ENCODE assay signal across 7 mouse cellular contexts in genomic region chr3:51539567-51540408, GRCm38 (mm10). TPM values are rescaled to one million over a fixed set of nuclear protein-coding genes. Genes with fewer than 3 reads are reported as not detected.
DNase-seq lines count a peak whose midpoint lies in the region; ATAC-seq and TF ChIP-seq lines count a peak whose summit lies in the region.

No protein-coding gene starts in this region.

- TF ChIP-seq POLR2A in cerebellum, adult 2 months (IDR thresholded peaks at IDR 0.05; ENCODE audit: borderline replicate concordance, insufficient read depth, low read length) = no peak

- H3K4me3 ChIP-seq in cerebellum, adult 2 months (replicated peaks; ENCODE audit: insufficient read depth, low read depth, low read length) = no peak overlapping the region
- no peak overlapping the region for H3K4me3 ChIP-seq in kidney, embryonic 16.5 days (ENCODE audit: low read length)
- H3K4me3 ChIP-seq in lung, embryonic 14.5 days (ENCODE audit: low read depth, low read length) = no peak overlapping the region

- H3K4me1 ChIP-seq in cerebellum, adult 2 months (ENCODE audit: control insufficient read depth, insufficient read depth, low read length) = peaks cover 7% of the 10 kb centered on the region; the same call in 1 of the 2 replicates
- H3K4me1 ChIP-seq in kidney, embryonic 16.5 days (ENCODE audit: insufficient read depth, low read length) = no peaks in the 10 kb centered on the region
- no peaks in the 10 kb centered on the region for H3K4me1 ChIP-seq in lung, embryonic 14.5 days (ENCODE audit: insufficient read depth)

- H3K27me3 ChIP-seq in cerebellum, adult 2 months (ENCODE audit: control insufficient read depth, insufficient read depth, low read length) = no peaks in the 10 kb centered on the region
- H3K27me3 ChIP-seq in kidney, embryonic 16.5 days (ENCODE audit: insufficient read depth, low read length) = no peaks in the 10 kb centered on the region
- no peaks in the 10 kb centered on the region for H3K27me3 ChIP-seq in lung, embryonic 14.5 days (ENCODE audit: insufficient read depth, low read length)

- no peak overlapping the region for H3K9ac ChIP-seq in kidney, embryonic 16.5 days (replicated peaks; ENCODE audit: low read length)
- H3K9ac ChIP-seq in lung, embryonic 14.5 days = no peak overlapping the region

- ATAC-seq in kidney, embryonic 16.5 days (ENCODE audit: low FRiP score, low TSS enrichment) = peak; percentile 35; the same call in 1 of the 2 replicates
- ATAC-seq in lung, embryonic 14.5 days (ENCODE audit: insufficient read depth) = peak; percentile 47

- no peak overlapping the region for H3K4me2 ChIP-seq in kidney, embryonic 16.5 days (replicated peaks; ENCODE audit: low read depth, low read length)
- no peak overlapping the region for H3K4me2 ChIP-seq in lung, embryonic 14.5 days

- 53% methylated on average over 15 of the region's 15 CpGs for WGBS in cerebellum, adult 2 months
- WGBS in kidney, embryonic 16.5 days = 57% methylated on average over 15 of the region's 15 CpGs
- 57% methylated on average over 15 of the region's 15 CpGs for WGBS in lung, embryonic 14.5 days

- H3K9me3 ChIP-seq in kidney, embryonic 16.5 days (ENCODE audit: low read length) = no peaks in the 10 kb centered on the region
- no peaks in the 10 kb centered on the region for H3K9me3 ChIP-seq in lung, embryonic 14.5 days (ENCODE audit: low read depth, low read length)

- peak overlapping the region; percentile 22; the same call in 1 of the 2 replicates for H3K27ac ChIP-seq in cerebellum, adult 2 months (ENCODE audit: insufficient read depth, low read length)
- H3K27ac ChIP-seq in kidney, embryonic 16.5 days (ENCODE audit: low read length) = no peak overlapping the region
- H3K27ac ChIP-seq in lung, embryonic 14.5 days (ENCODE audit: low read depth) = no peak overlapping the region

- peak; percentile 76 for TF ChIP-seq CTCF in cerebellum, adult 2 months (IDR thresholded peaks at IDR 0.05; ENCODE audit: borderline replicate concordance, insufficient read depth, low read depth, low read length)
- peak; percentile 79 for TF ChIP-seq CTCF in lung, embryonic 14.5 days (IDR thresholded peaks at IDR 0.05; ENCODE audit: low read depth)

- peaks cover 47% of the 10 kb centered on the region for H3K36me3 ChIP-seq in kidney, embryonic 16.5 days (ENCODE audit: insufficient read depth, low read length)
- peaks cover 67% of the 10 kb centered on the region for H3K36me3 ChIP-seq in lung, embryonic 14.5 days (ENCODE audit: insufficient read depth)

- peak; percentile 88 for DNase-seq in CD4-positive, CD25-positive, alpha-beta regulatory T cell, adult 2 months (ENCODE audit: low read depth, low spot score)
- peak; percentile 57 for DNase-seq in Muller cell, postnatal 12 days (ENCODE audit: inconsistent ontology term)
- peak; percentile 71 to 78 for DNase-seq in cerebellum, adult 2 months
- DNase-seq in gastrocnemius, postnatal 10 days = peak; percentile 87
- peak; percentile 80 for DNase-seq in lung, embryonic 14.5 days
- peak; percentile 48 for DNase-seq in skeletal muscle tissue, adult 2 months (ENCODE audit: low read depth, low spot score)

RNA-seq across cellular contexts. Expression of gene Setd7, which starts 20.9 kb away (rescaled TPM):
- 83.0 and 96.5 TPM in 2 replicates for polyA plus RNA-seq in cerebellum, adult 2 months (2012; rRNA removed)
- total RNA-seq in gastrocnemius, postnatal 10 days (2021) = 100 to 1,000 TPM; 102 to 121 TPM
- polyA plus RNA-seq in kidney, embryonic 16.5 days (2015; fragmentation: Nextera tagmentation; extraction: Ambion mirVana) = 2.5 and 3.1 TPM in 2 replicates
- 4.3 and 4.5 TPM in 2 replicates for polyA plus RNA-seq in lung, embryonic 14.5 days (2014; fragmentation: Nextera tagmentation; extraction: Ambion mirVana)

RNA-seq across cellular contexts. Expression of gene Rab33b, which starts 56.1 kb away (rescaled TPM):
- polyA plus RNA-seq in cerebellum, adult 2 months (2012; rRNA removed) = 25.7 and 28.7 TPM in 2 replicates
- total RNA-seq in gastrocnemius, postnatal 10 days (2021) = 10 to 100 TPM; 12.1 to 13.4 TPM
- polyA plus RNA-seq in kidney, embryonic 16.5 days (2015; fragmentation: Nextera tagmentation; extraction: Ambion mirVana) = 22.5 and 23.2 TPM in 2 replicates
- polyA plus RNA-seq in lung, embryonic 14.5 days (2014; fragmentation: Nextera tagmentation; extraction: Ambion mirVana) = 17.8 and 21.3 TPM in 2 replicates

Comparison
In these comparisons a context has a peak if more than half of its experiments do, and no peak if none do; other contexts are left out.
1. RNA of gene Setd7, which starts 20.9 kb away (polyA plus RNA-seq): 83.0 to 96.5 TPM in cerebellum, adult 2 months; 4.3 to 4.5 TPM in lung, embryonic 14.5 days and 2.5 to 3.1 TPM in kidney, embryonic 16.5 days; every median in the first group is over 10 times any median in the second.
2. Peak in every context shown above with its lines, with median percentiles within 50 percentile points of each other: DNase-seq.